Mouse (Mus musculus): ENCODE results near the gene Slc38a6. TPM values are rescaled to one million over a fixed set of nuclear protein-coding genes. Genes with fewer than 3 reads are reported as not detected.
A peak's percentile ranks its signal among the peaks of the same experiment; 100 is the strongest.

Slc38a6 gene
- polyA plus RNA-seq, 1 experiment from 2014 or later: 10.4 TPM

DNA sequence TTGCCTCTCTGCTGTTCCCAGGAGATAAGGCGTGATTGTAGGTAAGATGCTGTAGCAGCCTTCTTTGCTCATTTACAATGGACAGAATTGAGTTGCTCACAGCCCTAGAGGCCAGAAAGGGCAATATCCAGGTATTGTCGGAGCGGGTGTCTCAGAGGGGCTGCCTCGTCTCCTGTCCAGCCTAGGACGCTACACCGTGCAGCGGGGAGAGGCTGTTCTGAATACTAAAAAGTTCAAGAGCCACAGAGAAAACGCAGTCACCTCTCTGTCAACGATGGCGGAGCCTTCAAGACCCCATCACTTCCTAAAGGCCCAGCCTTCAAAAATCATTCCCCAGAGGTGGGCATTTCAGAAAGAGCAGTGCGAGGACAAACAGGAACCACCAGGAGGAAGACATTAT is 74.6 kb downstream of the Slc38a6 start:
- 77% methylated on average over 11 of the region's 11 CpGs for WGBS
- Histone ChIP-seq H3K27me3 (no peaks in the 10 kb centered on the region), H3K27ac (no peak overlapping the region), H3K36me3 (peaks cover 5% of the 10 kb centered on the region; the same call in 1 of the 2 replicates), H3K4me2 (replicated peaks) (no peak overlapping the region), H3K9me3 (no peaks in the 10 kb centered on the region), H3K9ac (replicated peaks) (no peak overlapping the region), H3K4me1 (replicated peaks) (0 out of 2 replicates have a peak, but pooled peaks cover 5% of the 10 kb centered on the region), H3K4me3 (replicated peaks) (no peak overlapping the region)
- no peak for ATAC-seq

DNA sequence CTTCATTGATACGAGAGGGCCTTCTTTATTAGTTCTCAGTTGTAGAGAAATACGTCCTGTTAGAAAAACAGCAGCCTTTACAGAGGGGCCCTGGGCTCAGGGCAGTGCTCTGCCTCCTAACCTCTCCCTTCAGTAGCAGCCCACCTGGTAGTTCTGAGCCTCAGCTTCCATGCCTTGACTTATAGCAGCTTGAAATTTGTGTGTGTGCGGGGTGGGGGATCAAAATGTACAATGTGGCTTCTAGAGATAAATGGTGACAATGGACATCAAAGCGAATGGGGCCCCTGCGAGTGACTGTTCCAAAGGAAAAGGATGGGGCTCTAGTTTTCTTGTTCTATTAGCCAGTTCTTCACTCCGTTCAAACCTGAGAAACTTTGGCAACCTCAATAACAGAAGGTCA is 76.8 kb downstream of the Slc38a6 start:
- ATAC-seq: no peak
- Histone ChIP-seq H3K4me3 (replicated peaks) (no peak overlapping the region), H3K36me3 (peaks cover 1% of the 10 kb centered on the region; the same call in 1 of the 2 replicates), H3K9ac (replicated peaks) (no peak overlapping the region), H3K9me3 (no peaks in the 10 kb centered on the region), H3K27me3 (no peaks in the 10 kb centered on the region), H3K4me2 (replicated peaks) (no peak overlapping the region), H3K27ac (no peak overlapping the region), H3K4me1 (replicated peaks) (peaks cover 14% of the 10 kb centered on the region; the same call in 1 of the 2 replicates)
- 93% methylated on average over 6 of the region's 6 CpGs for WGBS

DNA sequence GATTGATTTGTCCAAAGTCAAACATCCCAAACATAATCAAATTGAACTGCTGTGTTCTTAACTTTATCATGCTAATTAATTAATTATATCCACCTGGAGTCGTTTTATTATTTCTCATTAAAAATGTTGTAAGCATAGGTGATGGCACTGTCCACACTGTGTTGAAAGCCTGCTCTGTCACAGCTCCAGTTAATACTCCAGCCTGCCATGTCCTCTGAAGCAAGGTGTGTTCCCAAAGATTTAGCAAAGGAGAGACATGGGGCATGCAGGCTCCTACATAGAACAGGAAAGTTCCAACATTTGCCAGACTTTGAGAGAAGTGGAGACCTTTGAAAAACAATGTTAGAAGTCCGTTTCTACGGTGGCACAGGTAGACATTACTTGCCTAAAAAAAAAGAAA is 77.4 kb downstream of the Slc38a6 start:
- Histone ChIP-seq H3K9me3 (no peaks in the 10 kb centered on the region), H3K4me3 (replicated peaks) (no peak overlapping the region), H3K27me3 (no peaks in the 10 kb centered on the region), H3K27ac (no peak overlapping the region), H3K4me2 (replicated peaks) (no peak overlapping the region), H3K9ac (replicated peaks) (no peak overlapping the region), H3K36me3 (no peaks in the 10 kb centered on the region; the same call in 1 of the 2 replicates), H3K4me1 (replicated peaks) (peaks cover 14% of the 10 kb centered on the region; the same call in 1 of the 2 replicates)
- ATAC-seq: no peak
- WGBS: 95% methylated on average over 3 of the region's 3 CpGs

GRCm38 (mm10) chr12:73366581-73366980 is 80.0 kb downstream of the Slc38a6 start:
- H3K9me3 ChIP-seq: no peaks in the 10 kb centered on the region
- 89% methylated on average over 7 of the region's 7 CpGs for WGBS
- no peak overlapping the region for H3K4me2 ChIP-seq (replicated peaks)
- H3K4me1 ChIP-seq (replicated peaks): peaks cover 9% of the 10 kb centered on the region; the same call in 1 of the 2 replicates
- H3K27ac ChIP-seq: no peak overlapping the region
- H3K36me3 ChIP-seq: no peaks in the 10 kb centered on the region
- no peak for ATAC-seq
- H3K27me3 ChIP-seq: no peaks in the 10 kb centered on the region
- H3K9ac ChIP-seq (replicated peaks): no peak overlapping the region
- no peak overlapping the region for H3K4me3 ChIP-seq (replicated peaks)

DNA sequence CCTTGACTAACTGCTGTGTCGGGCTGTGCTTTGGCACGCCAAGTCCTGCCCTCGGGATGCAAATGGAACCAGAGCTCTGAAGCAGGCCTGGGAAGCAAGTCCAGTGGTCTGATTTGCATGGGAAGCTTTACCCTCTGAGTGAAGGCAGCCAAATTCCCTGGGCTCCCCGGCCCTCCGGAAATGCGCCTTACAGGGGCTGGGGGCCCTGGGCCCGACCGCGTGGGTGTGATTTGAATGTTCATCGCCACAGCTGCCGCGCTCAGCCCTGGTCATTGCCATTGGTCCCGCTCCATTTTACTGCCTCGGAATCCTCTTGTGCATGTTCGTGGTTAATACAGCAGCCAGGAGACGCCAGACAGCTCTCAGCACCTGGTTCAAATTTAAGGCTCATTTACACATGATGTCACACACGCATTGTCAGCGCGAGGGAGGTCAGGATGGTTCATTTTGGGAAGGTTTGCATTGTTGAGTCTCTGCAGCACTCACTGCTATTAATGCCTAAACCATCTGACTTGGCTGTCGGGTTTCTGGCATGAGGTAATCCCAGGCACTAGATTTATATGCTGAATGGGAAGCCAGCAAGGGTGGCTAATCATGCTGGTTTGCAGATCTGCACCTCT is 81.0 kb downstream of the Slc38a6 start:
- Histone ChIP-seq H3K27ac (no peak overlapping the region), H3K4me1 (replicated peaks) (peaks cover 9% of the 10 kb centered on the region; the same call in 1 of the 2 replicates), H3K4me3 (replicated peaks) (no peak overlapping the region), H3K9ac (replicated peaks) (no peak overlapping the region), H3K36me3 (no peaks in the 10 kb centered on the region), H3K9me3 (no peaks in the 10 kb centered on the region), H3K4me2 (replicated peaks) (peak overlapping the region; percentile 7), H3K27me3 (no peaks in the 10 kb centered on the region)
- WGBS: 31% methylated on average over 20 of the region's 20 CpGs
- ATAC-seq: peak; percentile 66

GRCm38 (mm10) chr12:73368868-73369608 is 82.5 kb downstream of the Slc38a6 start:
- H3K36me3 ChIP-seq: no peaks in the 10 kb centered on the region
- H3K9me3 ChIP-seq: no peaks in the 10 kb centered on the region
- H3K4me2 ChIP-seq (replicated peaks): no peak overlapping the region
- no peak overlapping the region for H3K9ac ChIP-seq (replicated peaks)
- H3K27ac ChIP-seq: no peak overlapping the region
- H3K4me1 ChIP-seq (replicated peaks): peaks cover 9% of the 10 kb centered on the region; the same call in 1 of the 2 replicates
- H3K4me3 ChIP-seq (replicated peaks): no peak overlapping the region
- H3K27me3 ChIP-seq: no peaks in the 10 kb centered on the region
- 83% methylated on average over 7 of the region's 7 CpGs for WGBS
- no peak for ATAC-seq

- no peak overlapping the region for H3K9ac ChIP-seq (replicated peaks)
- WGBS: 86% methylated on average over 4 of the region's 4 CpGs
- H3K4me1 ChIP-seq (replicated peaks): peaks cover 9% of the 10 kb centered on the region; the same call in 1 of the 2 replicates
- no peak overlapping the region for H3K4me3 ChIP-seq (replicated peaks)
- no peak overlapping the region for H3K27ac ChIP-seq
- ATAC-seq: no peak
- no peaks in the 10 kb centered on the region for H3K9me3 ChIP-seq
- H3K36me3 ChIP-seq: no peaks in the 10 kb centered on the region
- H3K4me2 ChIP-seq (replicated peaks): no peak overlapping the region
- no peaks in the 10 kb centered on the region for H3K27me3 ChIP-seq
Measured at GRCm38 (mm10) chr12:73370367-73370944, 83.9 kb downstream of the Slc38a6 start.

DNA sequence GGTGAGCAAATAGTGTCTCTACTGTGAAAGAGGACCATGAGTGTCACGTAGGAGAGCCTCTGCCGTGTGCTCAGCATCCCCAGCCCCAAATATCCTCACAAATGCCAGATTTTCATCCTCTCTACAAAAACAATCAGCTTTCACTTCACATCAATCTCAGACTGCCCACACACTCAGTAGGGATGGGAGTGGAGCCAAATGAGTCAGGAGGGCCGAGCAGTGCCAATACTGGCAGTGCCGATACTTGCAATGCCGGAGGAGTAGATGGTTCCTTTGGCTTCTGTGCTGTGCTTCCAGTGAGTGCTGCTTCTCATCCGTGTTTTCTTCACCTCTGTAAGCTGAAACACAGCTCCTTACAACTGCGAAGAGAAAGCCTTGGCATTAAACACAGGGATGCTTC is 84.6 kb downstream of the Slc38a6 start:
- Histone ChIP-seq H3K9me3 (no peaks in the 10 kb centered on the region), H3K4me2 (replicated peaks) (no peak overlapping the region), H3K27me3 (no peaks in the 10 kb centered on the region), H3K4me3 (replicated peaks) (no peak overlapping the region), H3K4me1 (replicated peaks) (peaks cover 9% of the 10 kb centered on the region; the same call in 1 of the 2 replicates), H3K27ac (no peak overlapping the region), H3K9ac (replicated peaks) (no peak overlapping the region), H3K36me3 (no peaks in the 10 kb centered on the region)
- ATAC-seq: no peak
- WGBS: 87% methylated on average over 7 of the region's 7 CpGs

GRCm38 (mm10) chr12:73378026-73378425 is 91.4 kb downstream of the Slc38a6 start:
- Histone ChIP-seq H3K9ac (replicated peaks) (no peak overlapping the region), H3K27me3 (no peaks in the 10 kb centered on the region), H3K36me3 (no peaks in the 10 kb centered on the region), H3K27ac (no peak overlapping the region), H3K4me3 (replicated peaks) (no peak overlapping the region), H3K4me1 (replicated peaks) (0 out of 2 replicates have a peak, but pooled peaks cover 3% of the 10 kb centered on the region), H3K4me2 (replicated peaks) (no peak overlapping the region), H3K9me3 (no peaks in the 10 kb centered on the region)
- ATAC-seq: no peak
- 93% methylated on average over 5 of the region's 5 CpGs for WGBS

GRCm38 (mm10) chr12:73378724-73379355 is 92.3 kb downstream of the Slc38a6 start:
- no peak for ATAC-seq
- no peak overlapping the region for H3K4me3 ChIP-seq (replicated peaks)

GRCm38 (mm10) chr12:73380686-73381360 is 94.2 kb downstream of the Slc38a6 start:
- Histone ChIP-seq H3K27me3 (no peaks in the 10 kb centered on the region), H3K9me3 (no peaks in the 10 kb centered on the region), H3K36me3 (no peaks in the 10 kb centered on the region), H3K4me3 (replicated peaks) (no peak overlapping the region), H3K27ac (no peak overlapping the region), H3K4me1 (replicated peaks) (0 out of 2 replicates have a peak, but pooled peaks cover 3% of the 10 kb centered on the region), H3K4me2 (replicated peaks) (no peak overlapping the region), H3K9ac (replicated peaks) (no peak overlapping the region)
- ATAC-seq: no peak
- WGBS: 93% methylated on average over 8 of the region's 8 CpGs

More at GRCm38 (mm10) chr12:73378724-73379355, 92.3 kb downstream of the Slc38a6 start:
- Histone ChIP-seq H3K4me2 (replicated peaks) (no peak overlapping the region), H3K9ac (replicated peaks) (no peak overlapping the region), H3K36me3 (no peaks in the 10 kb centered on the region), H3K4me1 (replicated peaks) (0 out of 2 replicates have a peak, but pooled peaks cover 3% of the 10 kb centered on the region), H3K9me3 (no peaks in the 10 kb centered on the region), H3K27me3 (no peaks in the 10 kb centered on the region), H3K27ac (no peak overlapping the region)
- 89% methylated on average over 13 of the region's 13 CpGs for WGBS
